Mouse (Mus musculus): Measurements from ENCODE around the gene Acat3. TPM values are rescaled to one million over a fixed set of nuclear protein-coding genes. Genes with fewer than 3 reads are reported as not detected.
"Not testable (repeated sequence)": the region's sequence is repeated elsewhere in the genome, so short reads cannot be mapped to it uniquely, and the experiment has no call there.

Acat3 gene
- total RNA-seq (2015) (0.07 TPM in 1 of 2 replicates, not detected in the other), total RNA-seq (2017) (0.30 and 0.54 TPM in 2 replicates)

- ATAC-seq (replicated peaks; ENCODE audit: poor library complexity), result peak; percentile 59
These were observed at the start of gene Acat3 for GRCm38 (mm10) chr17:12940151-12940805. TSS of gene Acat3 (minus strand) at chr17:12940600.

GRCm38 (mm10) chr17:12988096-12988495 is 47.7 kb upstream of the Acat3 start:
- not testable (repeated sequence) for ATAC-seq (replicated peaks; ENCODE audit: poor library complexity)

DNA sequence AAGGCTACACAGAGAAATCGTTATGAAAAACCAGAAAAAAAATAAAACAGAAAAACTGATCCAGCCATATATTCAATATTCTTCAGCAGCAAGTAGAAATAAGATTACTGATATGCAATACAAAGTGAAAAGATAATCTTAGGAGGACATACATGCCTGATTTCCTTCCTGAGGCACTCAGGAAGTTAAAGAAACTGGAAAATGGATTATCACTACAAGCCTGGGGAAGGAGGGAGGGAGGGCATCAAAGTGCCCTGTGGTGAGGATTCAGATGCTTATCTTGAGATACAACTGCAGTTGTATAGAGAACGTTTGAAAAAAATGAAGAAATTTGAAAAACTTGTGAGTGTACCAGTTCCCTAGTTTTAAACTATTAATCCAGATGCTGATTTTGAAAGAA is 43.6 kb upstream of the Acat3 start:
- 0 out of 2 replicates have a peak, but pooled peaks have one; percentile 26 for ATAC-seq (replicated peaks; ENCODE audit: poor library complexity)

DNA sequence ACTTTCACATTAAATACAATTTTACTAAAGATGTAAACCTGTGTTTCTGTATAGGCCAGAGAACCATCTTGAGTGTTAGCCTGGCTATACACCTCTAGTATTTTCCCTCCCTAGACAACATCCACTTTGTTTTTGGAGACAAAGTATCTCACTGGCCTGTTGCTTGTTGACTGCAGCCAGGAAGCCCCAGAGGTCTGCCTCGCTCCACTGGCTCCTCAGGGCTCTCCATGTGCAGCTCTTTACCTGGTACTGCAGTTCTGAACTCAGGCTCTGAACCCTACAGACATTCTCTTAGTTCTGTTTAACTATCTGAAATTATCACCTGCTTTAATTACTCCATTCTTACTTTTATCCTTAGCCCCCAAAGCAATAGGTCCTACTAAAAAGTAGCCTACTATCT is 38.1 kb upstream of the Acat3 start:
- no peak for ATAC-seq (replicated peaks; ENCODE audit: poor library complexity)

GRCm38 (mm10) chr17:12973851-12974250 is 33.5 kb upstream of the Acat3 start:
- no peak for ATAC-seq (replicated peaks; ENCODE audit: poor library complexity)

DNA sequence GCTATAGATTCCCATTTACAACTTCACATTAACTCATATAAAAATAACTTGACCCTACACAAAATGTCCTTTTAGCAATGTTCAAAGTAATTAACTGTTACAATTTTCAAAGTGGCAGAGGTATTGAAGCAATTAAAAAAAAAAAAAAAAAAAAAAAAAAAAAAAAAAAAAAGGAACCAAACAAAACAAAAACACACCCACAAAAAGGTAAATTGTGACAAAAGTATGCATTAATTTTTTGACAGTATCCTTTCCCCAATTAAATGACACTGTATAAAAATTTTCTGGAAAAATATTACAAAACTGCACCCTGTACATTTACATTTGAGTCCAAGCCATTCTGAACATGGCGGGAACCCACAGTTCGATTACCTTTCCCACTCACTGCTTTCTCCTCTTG is 26.8 kb upstream of the Acat3 start:
- no peak for ATAC-seq (replicated peaks; ENCODE audit: poor library complexity)

DNA sequence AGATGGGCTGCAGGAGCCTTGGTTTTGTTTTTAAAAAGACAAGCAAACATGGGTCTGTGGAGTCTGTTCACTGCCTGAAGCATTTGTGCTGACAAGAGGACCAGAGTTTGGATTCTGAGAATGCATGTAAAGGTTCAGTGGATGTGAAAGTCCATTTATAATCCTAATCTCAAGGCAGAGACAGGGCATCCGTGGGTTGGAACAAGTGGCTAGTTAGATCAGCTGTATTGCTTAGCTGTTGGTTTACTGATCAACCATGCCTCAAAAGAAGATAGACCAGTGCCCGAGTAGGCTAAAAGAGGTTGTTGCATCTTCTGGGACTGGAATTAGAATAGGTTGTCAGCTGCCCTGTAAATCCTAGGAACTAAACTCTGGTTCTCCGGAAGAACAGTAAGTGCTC is 23.1 kb upstream of the Acat3 start:
- no peak for ATAC-seq (replicated peaks; ENCODE audit: poor library complexity)

- peak; percentile 94 for ATAC-seq (replicated peaks; ENCODE audit: poor library complexity)
These were observed 20.0 kb upstream of the Acat3 start, which contains the start of gene Acat2 for GRCm38 (mm10) chr17:12960331-12960873. TSS of gene Acat2 (minus strand) at chr17:12960747.

DNA sequence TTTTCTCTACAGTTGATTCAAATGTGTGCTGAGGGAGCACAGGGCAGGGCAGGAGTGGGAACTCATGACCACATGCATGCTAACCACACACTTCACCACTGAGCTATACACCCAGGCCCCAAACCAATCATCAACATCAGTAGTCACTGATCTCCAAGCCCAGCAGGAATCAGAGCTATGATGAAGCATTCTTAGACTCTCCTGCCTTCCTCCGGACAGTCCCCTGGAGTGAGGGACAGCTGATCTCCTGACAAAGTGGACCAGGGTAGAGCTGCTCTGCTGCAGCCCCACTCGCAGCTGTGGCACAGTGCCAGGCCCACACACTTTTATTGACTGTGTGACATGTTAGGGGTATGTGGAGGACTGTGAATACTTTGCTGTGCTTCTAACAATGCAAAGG is 19.0 kb upstream of the Acat3 start:
- not testable (repeated sequence) for ATAC-seq (replicated peaks; ENCODE audit: poor library complexity)

- no peak for ATAC-seq (replicated peaks; ENCODE audit: poor library complexity)
These were observed 16.3 kb upstream of the Acat3 start for GRCm38 (mm10) chr17:12956664-12957063.

DNA sequence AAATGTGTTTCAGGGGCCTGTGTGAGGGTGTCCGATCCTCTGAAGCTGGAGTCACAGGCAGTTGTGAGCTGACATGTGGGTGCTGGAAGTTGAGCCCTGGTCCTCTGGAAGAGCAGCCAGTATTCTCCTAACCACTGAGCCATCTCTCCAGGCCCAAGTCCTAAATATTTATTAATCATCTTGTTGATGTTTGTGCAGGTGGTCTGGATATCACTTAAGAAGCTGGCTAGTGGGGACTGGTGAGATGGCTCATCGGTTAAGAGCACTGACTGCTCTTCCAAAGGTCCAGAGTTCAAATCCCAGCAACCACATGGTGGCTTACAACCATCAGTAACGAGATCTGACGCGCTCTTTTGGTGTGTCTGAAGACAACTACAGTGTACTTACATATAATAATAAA is 9.3 kb upstream of the Acat3 start:
- no peak for ATAC-seq (replicated peaks; ENCODE audit: poor library complexity)

GRCm38 (mm10) chr17:12942459-12943162 is 2.2 kb upstream of the Acat3 start:
- no peak for ATAC-seq (replicated peaks; ENCODE audit: poor library complexity)

DNA sequence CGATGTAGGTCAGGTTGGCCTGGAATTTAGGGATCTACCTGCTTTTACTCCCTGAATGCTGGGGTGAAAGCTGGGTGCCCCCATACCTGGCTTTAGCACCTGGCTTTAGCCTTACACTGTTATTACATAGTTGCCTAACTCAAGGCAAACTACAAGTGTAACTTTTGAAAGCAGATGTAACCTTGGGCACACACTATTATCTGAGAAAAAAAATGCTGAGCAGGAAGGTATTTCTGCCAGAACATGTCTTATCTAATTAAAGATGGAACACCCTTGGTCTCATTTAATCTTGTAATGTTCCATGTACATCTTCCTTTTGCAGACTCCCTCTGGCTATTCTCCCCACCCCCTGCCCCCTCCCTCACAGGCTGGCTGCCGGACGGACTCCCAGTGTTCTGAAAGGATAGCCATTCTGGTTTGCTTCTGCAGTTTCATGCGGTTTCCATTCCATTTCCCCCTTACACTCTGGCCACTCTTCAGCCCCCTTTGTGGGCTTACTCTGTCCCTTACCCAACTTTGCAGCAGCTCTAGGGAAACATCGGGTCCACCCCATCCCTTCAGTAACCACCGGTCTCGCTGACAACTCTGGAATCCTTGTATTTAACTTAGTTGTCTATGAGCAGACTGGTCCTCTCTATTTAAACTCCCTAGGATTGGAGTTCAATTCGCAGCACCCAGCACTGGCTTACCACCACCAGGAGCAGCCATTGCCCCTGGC is 1.3 kb upstream of the Acat3 start:
- peak; percentile 18; the same call in 1 of the 2 replicates for ATAC-seq (replicated peaks; ENCODE audit: poor library complexity)

GRCm38 (mm10) chr17:12939377-12940148 is 837 bp downstream of the Acat3 start:
- ATAC-seq (replicated peaks; ENCODE audit: poor library complexity), result peak; percentile 23

GRCm38 (mm10) chr17:12938077-12938476 is 2.3 kb downstream of the Acat3 start:
- ATAC-seq (replicated peaks; ENCODE audit: poor library complexity), result no peak

- no peak for ATAC-seq (replicated peaks; ENCODE audit: poor library complexity)
These were observed 2.9 kb downstream of the Acat3 start for GRCm38 (mm10) chr17:12937412-12937970.

- ATAC-seq (replicated peaks; ENCODE audit: poor library complexity), result no peak
These were observed 4.7 kb downstream of the Acat3 start for GRCm38 (mm10) chr17:12935719-12936118.

DNA sequence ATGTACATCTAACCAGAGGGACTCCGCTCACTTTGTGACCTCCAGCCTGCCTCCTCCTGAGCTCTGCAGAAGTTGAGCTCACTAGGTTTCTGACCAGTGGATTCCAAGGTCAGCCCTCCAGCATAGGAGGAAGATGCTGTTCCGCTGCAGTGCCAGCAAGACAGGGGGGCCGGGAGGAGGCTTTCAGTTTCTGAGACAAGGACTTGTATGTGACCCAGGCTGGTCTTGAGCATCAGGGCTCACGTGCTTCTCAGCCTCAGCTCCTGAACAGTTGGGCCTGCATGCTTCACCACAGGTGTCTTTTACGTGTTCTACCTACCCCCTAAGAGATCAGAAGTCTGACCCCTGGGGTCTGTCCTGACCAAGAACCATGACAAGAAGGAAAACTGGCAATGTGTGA is 8.8 kb downstream of the Acat3 start:
- not testable (repeated sequence) for ATAC-seq (replicated peaks; ENCODE audit: poor library complexity)

GRCm38 (mm10) chr17:12925703-12926180 is 14.7 kb downstream of the Acat3 start:
- ATAC-seq (replicated peaks; ENCODE audit: poor library complexity), result no peak

DNA sequence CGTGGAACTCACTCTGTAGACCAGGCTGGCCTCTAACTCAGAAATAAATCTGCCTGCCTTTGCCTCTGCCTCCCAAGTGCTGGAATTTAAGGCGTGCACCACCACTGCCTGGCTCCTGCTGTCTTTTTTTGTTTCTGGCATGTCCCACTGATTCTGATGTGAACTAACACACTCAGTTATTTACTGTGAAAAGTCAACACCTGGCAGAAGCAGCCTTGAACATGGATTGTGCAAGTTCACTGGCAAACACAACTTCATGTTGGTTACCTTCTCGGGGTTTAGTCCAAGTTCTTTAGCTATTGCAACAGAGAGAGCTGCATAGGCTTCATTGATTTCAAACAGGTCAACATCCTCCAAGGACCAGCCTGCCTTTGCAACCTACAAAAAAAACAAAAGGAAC is 15.4 kb downstream of the Acat3 start:
- ATAC-seq (replicated peaks; ENCODE audit: poor library complexity), result no peak
